Mouse (Mus musculus) cerebellum, adult 18-20 months (tissue): ENCODE measurements around the gene Tollip.
A peak's percentile ranks its signal among the peaks of the same experiment; 100 is the strongest.
"Not testable (repeated sequence)": the region's sequence is repeated elsewhere in the genome, so short reads cannot be mapped to it uniquely, and the experiment has no call there.

Experiments used
- DNase-seq, 2 experiments: peaks; one replicate each; pipeline ENCODE4 v3.0.0; 2021

The Tollip gene

GRCm38 (mm10) chr7:141928642-141929041, 10.3 kb upstream of the Tollip start:
- no peak for DNase-seq

GRCm38 (mm10) chr7:141924917-141925316, 6.6 kb upstream of the Tollip start:
- peak; percentile 81 to 87 for DNase-seq

- not testable (repeated sequence) for DNase-seq
Observed at GRCm38 (mm10) chr7:141924121-141924520, 5.8 kb upstream of the Tollip start.

- no peak for DNase-seq
Observed at GRCm38 (mm10) chr7:141911305-141911704, 7.0 kb downstream of the Tollip start.

GRCm38 (mm10) chr7:141908591-141908990, 9.7 kb downstream of the Tollip start:
- DNase-seq = peak in 1 of 2 experiments; percentile 21

GRCm38 (mm10) chr7:141902791-141903190, 15.5 kb downstream of the Tollip start:
- no peak for DNase-seq

- peak; percentile 100 for DNase-seq
Observed at GRCm38 (mm10) chr7:141902269-141902729, 16.0 kb downstream of the Tollip start.

GRCm38 (mm10) chr7:141901825-141902224, 16.5 kb downstream of the Tollip start:
- no peak for DNase-seq

GRCm38 (mm10) chr7:141892151-141892550, 26.2 kb downstream of the Tollip start:
- DNase-seq = peak; percentile 43 to 61

- DNase-seq = no peak
Observed at GRCm38 (mm10) chr7:141878813-141879212, 39.5 kb downstream of the Tollip start.

GRCm38 (mm10) chr7:141874891-141875290, 43.4 kb downstream of the Tollip start:
- no peak for DNase-seq

GRCm38 (mm10) chr7:141870553-141870952, 47.8 kb downstream of the Tollip start:
- DNase-seq = no peak

GRCm38 (mm10) chr7:141869644-141870043, 48.7 kb downstream of the Tollip start:
- DNase-seq = no peak

- no peak for DNase-seq
Observed at GRCm38 (mm10) chr7:141861046-141861445, 57.3 kb downstream of the Tollip start.

GRCm38 (mm10) chr7:141840354-141840753, 78.0 kb downstream of the Tollip start:
- no peak for DNase-seq

GRCm38 (mm10) chr7:141838779-141839178, 79.5 kb downstream of the Tollip start, which contains the start of gene Muc5b:
Muc5b (plus strand) TSS chr7:141839070.
- DNase-seq = no peak

GRCm38 (mm10) chr7:141836423-141836822, 81.9 kb downstream of the Tollip start:
- DNase-seq = no peak

GRCm38 (mm10) chr7:141835941-141836340, 82.4 kb downstream of the Tollip start:
- DNase-seq = no peak
